Mouse (Mus musculus) kidney, postnatal 25 days (tissue): ENCODE data around the gene Hand1.

Experiments used
- DNase-seq, 2 experiments: peaks; one replicate each; pipeline ENCODE4 v3.0.0; 2021; ENCODE audit warnings: mixed read lengths in 2 of 2

Gene Hand1

DNA sequence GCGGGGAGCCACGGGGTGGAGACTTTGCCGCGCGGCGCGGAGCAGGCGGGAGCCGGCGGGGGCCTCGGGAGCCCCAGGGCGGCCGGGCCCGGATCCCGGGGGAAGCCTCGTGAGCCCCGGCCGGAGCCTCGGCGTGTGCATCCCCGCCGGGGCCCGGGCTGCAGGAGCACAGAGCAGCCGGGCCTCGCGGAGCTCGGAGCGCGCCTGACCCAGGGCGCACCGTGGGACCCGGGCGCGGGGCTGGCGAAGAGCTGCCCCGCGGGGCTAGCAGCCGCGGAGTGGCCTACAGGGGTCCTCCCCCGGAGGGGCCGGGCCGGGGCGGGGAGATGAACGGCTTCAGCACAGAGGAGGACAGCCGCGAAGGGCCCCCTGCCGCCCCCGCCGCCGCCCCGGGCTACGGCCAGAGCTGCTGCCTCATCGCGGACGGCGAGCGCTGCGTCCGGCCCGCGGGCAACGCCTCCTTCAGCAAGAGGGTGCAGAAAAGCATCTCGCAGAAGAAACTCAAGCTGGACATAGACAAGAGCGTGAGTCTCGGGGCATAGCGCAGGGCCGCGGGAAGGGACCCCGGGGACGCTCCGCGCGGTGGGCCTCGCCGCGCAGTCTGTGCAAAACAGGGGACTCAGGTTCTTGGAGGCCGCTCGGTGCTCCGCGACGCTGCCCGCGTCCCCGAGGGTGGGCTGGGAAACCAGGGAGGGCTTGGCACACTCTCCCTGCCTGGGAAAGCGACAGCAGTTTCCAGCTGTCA, 30.7 kb downstream of the Hand1 start:
- peak; percentile 50 to 73 for DNase-seq

DNA sequence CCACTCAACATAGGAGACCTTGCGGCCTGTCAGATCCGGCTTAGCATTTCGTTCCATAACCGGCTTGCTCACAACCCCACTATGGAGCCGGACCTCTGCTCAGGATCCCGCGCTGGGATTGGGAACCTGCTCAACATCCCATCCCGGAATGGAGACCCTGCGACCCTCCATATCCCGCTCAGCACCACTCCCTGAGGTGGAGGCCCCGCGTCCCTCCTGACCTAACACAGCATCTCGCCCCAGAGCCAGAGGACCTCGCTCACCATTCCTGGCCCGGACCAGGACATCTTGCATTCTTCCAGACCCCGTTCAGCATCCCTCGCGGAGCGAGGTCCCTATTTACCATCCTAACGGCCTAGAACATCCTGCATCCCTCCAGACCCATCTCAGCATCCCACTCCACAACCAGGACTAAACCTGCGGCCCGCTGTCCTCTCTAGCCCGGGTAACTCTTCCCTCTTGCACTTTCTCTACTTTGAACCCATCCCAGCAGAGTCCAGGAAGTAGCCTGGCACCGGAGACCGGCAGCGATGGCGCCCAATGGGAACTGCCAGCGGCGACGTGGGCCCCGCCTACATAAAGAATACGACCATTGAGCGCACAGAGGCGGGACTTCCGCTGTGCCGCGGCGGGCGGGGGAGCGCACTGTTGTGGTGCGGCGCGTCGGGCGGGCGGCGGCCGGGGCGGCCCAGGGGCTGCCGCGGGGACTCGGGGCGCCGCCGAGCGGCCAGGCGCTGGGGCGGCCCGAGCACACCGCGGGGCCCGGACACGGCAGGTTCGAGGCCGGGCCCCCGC, 31.4 kb downstream of the Hand1 start, which contains the start of gene Sap30l:
Gene Sap30l (plus strand): TSS at position 667 of the 795 bp plus-strand sequence.
- DNase-seq, result peak; percentile 98 to 99

DNA sequence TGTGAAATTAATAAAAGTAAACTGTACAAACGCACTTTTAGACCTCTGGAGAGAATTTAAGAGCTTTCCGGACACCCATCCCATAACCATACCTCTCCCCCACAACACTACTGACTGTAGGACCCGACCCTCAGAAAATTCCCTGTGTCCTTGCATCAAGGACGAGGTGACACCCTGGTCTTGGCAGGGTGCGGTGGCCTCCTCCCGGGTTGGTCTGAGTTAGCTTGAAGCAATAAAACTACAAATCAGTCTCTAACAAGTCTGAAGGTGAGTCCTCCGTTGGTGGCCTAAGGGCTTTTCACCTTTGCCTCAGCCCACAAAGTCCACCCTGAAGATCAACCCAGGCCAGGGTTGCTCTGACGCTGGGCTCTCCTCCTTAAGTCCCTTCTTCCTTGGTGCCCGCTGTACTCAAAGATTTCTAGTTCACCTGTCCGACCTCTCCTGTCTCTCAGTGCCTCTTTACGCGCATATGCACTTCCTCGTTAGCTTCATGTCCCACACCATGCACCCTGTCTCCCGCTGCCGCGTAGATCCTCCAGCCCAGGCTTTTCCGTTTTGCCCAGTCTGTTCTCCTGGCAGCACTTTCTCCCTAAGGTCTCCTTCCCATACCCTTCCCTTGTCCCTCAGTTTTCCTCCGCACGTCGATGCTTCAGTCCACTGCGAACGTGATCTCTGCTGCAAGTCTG, 32.2 kb downstream of the Hand1 start:
- peak; percentile 40 to 70 for DNase-seq

DNA sequence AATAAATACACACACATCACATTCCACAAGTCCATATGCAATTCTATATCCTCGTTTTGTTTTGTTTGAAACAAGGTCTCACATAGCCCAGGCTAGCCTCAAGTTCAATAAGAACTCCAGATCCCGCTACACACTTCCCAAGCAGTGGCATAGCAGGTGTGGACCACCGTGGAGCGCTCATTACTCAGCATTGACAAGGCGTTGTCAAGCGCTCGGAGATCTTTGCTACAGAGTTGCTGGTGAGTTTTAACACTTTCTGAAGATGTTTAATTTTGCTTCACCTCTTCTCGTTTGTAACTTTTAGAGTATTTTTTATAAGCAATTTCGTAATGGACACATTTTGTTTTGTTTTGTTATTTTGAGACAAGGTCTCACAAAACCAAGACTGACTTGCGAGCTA, 33.2 kb downstream of the Hand1 start:
- DNase-seq, result no peak

DNA sequence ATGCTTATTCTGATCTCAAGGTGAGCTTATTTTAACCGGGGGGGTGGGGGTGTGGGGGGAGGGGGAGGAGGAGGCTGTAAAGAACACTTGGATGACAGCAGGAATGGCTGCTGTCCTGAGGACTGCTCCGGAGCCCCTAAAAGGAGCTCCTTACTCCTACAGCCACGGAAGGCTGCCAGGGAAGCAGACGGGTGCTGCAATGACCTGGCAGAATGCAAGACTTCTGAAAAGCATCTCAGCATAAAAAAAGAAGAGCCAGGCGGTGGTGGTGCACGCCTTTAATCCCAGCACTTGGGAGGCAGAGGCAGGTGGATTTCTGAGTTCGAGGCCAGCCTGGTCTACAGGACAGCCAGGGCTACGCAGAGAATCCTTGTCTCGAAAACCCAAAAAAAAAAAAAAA, 34.8 kb downstream of the Hand1 start:
- DNase-seq, result no peak

DNA sequence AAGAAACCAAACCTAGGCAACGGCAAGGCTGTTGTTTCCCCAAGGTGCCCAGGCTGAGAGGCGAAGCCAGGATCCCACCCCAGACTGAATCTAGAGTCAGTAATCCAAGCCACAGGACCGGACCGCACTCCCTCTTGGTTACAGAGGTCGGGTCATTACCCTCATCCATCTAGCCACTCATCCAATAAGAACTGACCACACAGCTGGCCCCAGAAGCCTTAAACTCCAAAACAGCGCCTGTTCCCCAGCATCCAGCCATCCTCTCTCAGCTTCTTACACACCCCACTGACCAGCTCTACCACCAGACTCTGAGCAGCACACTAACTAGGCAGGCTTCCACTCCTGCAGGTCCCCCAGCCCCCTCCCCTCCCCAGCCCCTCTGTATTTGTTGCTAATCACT, 37.5 kb downstream of the Hand1 start:
- no peak for DNase-seq

DNA sequence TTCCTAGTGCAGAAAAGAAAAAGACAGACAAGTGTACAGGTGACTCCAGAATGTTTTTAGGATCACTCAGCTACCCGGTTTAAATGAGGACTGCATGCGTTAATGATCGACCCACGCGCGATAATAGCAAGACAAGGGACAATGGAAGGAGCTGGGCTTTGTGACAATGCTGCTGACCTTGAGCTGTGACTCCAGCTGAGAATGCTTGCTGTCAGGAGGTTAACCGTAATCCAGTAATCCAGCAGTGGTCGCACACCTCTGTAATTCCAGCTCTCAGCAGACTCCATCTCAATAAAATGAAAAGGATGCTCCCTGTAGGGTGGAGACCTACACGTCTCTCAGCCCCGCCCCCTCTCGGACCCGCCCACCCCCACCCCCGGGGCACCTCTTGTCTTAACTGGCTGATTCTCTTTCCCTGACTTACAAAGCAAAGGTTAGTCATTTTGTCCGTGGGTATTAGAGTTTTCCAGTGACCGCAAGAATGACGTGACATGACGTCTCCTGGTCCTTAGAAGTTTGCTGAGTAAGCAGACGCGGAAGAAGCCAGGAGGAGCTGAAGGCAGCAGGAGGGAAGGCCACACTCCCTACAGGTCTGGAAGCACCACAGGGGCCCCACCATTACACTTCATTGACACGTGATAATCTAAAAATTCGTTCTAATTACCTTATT, 41.6 kb downstream of the Hand1 start:
- DNase-seq, result no peak

DNA sequence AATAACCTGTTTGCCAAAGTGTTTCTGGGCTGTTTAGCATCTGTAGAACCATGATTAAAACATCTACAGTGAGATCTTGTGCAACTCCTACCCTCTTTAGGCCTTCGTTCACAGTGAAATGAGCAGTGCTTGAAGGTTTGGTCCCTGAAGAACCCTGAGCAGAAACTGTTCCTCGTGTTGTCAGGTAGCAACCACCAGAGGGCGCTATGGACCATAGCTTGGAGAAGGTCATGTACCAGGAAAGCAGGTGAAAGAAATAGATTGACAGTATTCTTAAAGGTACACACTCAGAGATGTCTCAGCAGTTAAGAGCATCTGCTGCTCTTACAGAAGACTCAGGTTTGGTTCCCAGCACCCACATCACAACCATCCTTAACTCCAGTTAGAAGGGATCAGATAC, 44.7 kb downstream of the Hand1 start:
- DNase-seq, result peak; percentile 70 to 79

DNA sequence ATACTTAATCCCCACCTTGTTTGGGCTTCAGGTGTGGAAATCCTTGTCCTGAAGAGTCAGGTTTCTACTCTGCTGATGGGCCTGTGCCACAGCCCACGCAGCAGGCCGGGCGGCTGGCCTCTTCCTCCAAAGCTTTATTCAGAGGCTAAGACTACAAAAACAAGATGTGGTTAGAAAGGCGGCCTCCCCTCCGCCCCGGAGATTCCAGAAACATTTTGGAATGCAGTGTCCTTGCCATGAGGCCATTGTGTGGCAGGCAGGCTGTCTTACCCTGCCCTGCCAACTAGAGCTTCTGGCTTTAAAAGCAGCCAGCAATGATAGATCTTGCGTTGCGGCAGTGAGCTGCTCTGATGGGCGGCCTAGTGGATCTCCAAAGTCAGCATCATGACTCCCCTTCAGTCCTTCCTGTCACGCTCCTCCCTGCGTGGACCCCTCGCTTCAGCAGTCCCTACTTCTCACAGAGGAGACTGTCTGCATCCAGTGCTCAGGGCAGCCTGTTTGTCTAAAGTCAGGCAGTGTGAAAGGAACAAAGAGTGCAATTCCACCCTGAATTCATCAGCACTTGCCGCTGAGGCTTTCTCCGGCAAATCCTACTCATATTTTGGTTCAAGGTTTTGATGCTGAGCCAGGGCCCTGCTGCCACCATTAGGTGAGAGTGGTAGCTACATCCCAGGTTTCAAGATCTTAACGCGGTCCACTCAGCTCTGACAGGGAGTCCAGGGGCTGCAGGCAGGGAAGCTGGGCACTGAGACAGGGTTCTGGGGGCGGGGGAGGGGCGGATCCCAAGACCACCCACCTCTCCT, 45.8 kb downstream of the Hand1 start:
- peak in 1 of 2 experiments; percentile 39 for DNase-seq

DNA sequence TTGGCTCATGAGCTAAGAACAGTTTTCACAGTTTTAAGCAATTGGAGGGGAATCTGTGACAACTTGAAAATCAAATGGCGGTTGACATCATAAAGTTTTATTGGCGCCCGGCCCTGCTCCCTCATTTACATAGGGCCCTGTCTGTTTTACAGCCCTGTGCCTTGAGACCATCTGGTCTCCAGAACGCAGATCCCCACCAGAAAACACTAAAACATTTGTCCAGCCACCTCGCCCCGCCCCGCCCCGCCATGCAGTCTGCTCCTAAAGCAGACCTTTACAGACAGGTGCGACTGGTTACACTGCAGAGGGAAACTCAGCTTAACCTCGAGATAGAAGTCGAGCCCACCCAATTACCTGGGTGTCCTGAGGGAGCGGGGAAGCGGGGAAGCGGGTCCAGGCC, 52.8 kb downstream of the Hand1 start:
- no peak for DNase-seq
